Mouse (Mus musculus) urinary bladder, adult 2 months (tissue): Measurements from ENCODE around the gene Abcc6. TPM values are rescaled to one million over a fixed set of nuclear protein-coding genes. Genes with fewer than 3 reads are reported as not detected.
"Not testable (repeated sequence)": the region's sequence is repeated elsewhere in the genome, so short reads cannot be mapped to it uniquely, and the experiment has no call there.

Source experiments
- DNase-seq: peaks from one replicate; pipeline ENCODE4 v3.0.0; 2022; ENCODE audit warnings: low spot score
- polyA plus RNA-seq: library from polyadenylated mRNA; depleted of rRNA; stranded (reverse); fragments of >200 nt; gene quantifications from 2 replicates; pipeline ENCODE4 v1.2.3, GENCODE M21; 2012; rRNA removed

Gene Abcc6
- polyA plus RNA-seq, 1 experiment, result 2.0 TPM

- not testable (repeated sequence) for DNase-seq
Measured at GRCm38 (mm10) chr7:45933766-45934165, 96.3 kb downstream of the Abcc6 start.

GRCm38 (mm10) chr7:45929688-45930087, 100.4 kb downstream of the Abcc6 start:
- DNase-seq, result no peak

- no peak for DNase-seq
Measured at GRCm38 (mm10) chr7:45928626-45929295, 101.3 kb downstream of the Abcc6 start.

GRCm38 (mm10) chr7:45924429-45924816, 105.7 kb downstream of the Abcc6 start:
- no peak for DNase-seq

GRCm38 (mm10) chr7:45923762-45924428, 106.2 kb downstream of the Abcc6 start, which contains the start of gene Ccdc114:
Gene Ccdc114, plus strand, starts transcription at chr7:45924072.
- peak; percentile 45 for DNase-seq

GRCm38 (mm10) chr7:45922928-45923761, 107.0 kb downstream of the Abcc6 start:
- peak; percentile 75 for DNase-seq

GRCm38 (mm10) chr7:45921950-45922600, 108.0 kb downstream of the Abcc6 start:
- DNase-seq, result no peak

- DNase-seq, result no peak
Measured at GRCm38 (mm10) chr7:45921242-45921621, 108.9 kb downstream of the Abcc6 start, which contains the start of gene Emp3. Gene Emp3, minus strand, starts transcription at chr7:45921404.

- DNase-seq, result no peak
Measured at GRCm38 (mm10) chr7:45920583-45921241, 109.4 kb downstream of the Abcc6 start.

GRCm38 (mm10) chr7:45919761-45920160, 110.3 kb downstream of the Abcc6 start:
- no peak for DNase-seq

- DNase-seq, result no peak
Measured at GRCm38 (mm10) chr7:45919083-45919671, 110.9 kb downstream of the Abcc6 start.

- no peak for DNase-seq
Measured at GRCm38 (mm10) chr7:45917926-45918325, 112.2 kb downstream of the Abcc6 start.

Other genes with a start within 250 kb of the Abcc6 start
- 2.5 and 2.9 TPM in 2 replicates for gene Lmtk3, start 246.6 kb downstream of the Abcc6 start, polyA plus RNA-seq
- 1.3 and 1.5 TPM in 2 replicates for gene Sult2b1, start 245.6 kb downstream of the Abcc6 start, polyA plus RNA-seq
- 61.5 and 68.7 TPM in 2 replicates for gene Cyth2, start 215.7 kb downstream of the Abcc6 start, polyA plus RNA-seq
- 0.25 and 0.35 TPM in 2 replicates for gene Kcnj14, start 205.5 kb downstream of the Abcc6 start, polyA plus RNA-seq
- gene Grwd1, start 199.4 kb downstream of the Abcc6 start, polyA plus RNA-seq, result 11.7 and 12.2 TPM in 2 replicates
- gene Kdelr1, start 157.5 kb downstream of the Abcc6 start, polyA plus RNA-seq, result 221 and 243 TPM in 2 replicates
- 1.6 and 2.4 TPM in 2 replicates for gene Grin2d, start 151.9 kb downstream of the Abcc6 start, polyA plus RNA-seq
- 0.10 TPM in 1 of 2 replicates, not detected in the other for gene Syngr4, start 133.6 kb downstream of the Abcc6 start, polyA plus RNA-seq
- 23.7 and 24.3 TPM in 2 replicates for gene Tmem143, start 133.4 kb downstream of the Abcc6 start, polyA plus RNA-seq
- 213 and 219 TPM in 2 replicates for gene Emp3, start 108.9 kb downstream of the Abcc6 start, polyA plus RNA-seq
- 3.4 and 3.5 TPM in 2 replicates for gene Ccdc114, start 106.2 kb downstream of the Abcc6 start, polyA plus RNA-seq
- 35.5 and 41.4 TPM in 2 replicates for gene Nomo1, start 3.4 kb upstream of the Abcc6 start, polyA plus RNA-seq
- gene Kcnj11, start 70.5 kb upstream of the Abcc6 start, polyA plus RNA-seq, result 0.13 and 0.23 TPM in 2 replicates
- 0.32 and 0.54 TPM in 2 replicates for gene Abcc8, start 149.7 kb upstream of the Abcc6 start, polyA plus RNA-seq
- not detected in 2 replicates for gene Ush1c, start 208.2 kb upstream of the Abcc6 start, polyA plus RNA-seq
- gene Otog, start 210.7 kb upstream of the Abcc6 start, polyA plus RNA-seq, result not detected in 2 replicates